Mouse (Mus musculus) midbrain, embryonic 14.5 days (tissue): ENCODE results near the gene Dirc2. TPM values are rescaled to one million over a fixed set of nuclear protein-coding genes. Genes with fewer than 3 reads are reported as not detected.

Source experiments
- ATAC-seq: fragments of 200-750 bp; cut with Nextera tagmentation; 2 replicates; pipeline ENCODE4 v1.8.0; 2017; ENCODE audit warnings: moderate number of reproducible peaks, moderate library complexity; ENCODE audit not compliant: low FRiP score, low TSS enrichment
- DNase-seq: peaks from one replicate; pipeline ENCODE4 v3.0.0-alpha.2; 2015
- H3K27ac ChIP-seq: fragments of 300-500 bp; sonication (generic); replicated peaks from 2 replicates; pipeline ENCODE4 v1.5.1; 2014; ENCODE audit warnings: mild to moderate bottlenecking, low read depth, low read length, moderate library complexity
- H3K27me3 ChIP-seq: fragments of 300-500 bp; sonication (generic); 2 replicates; pipeline ENCODE4 v1.6.1; 2014; ENCODE audit warnings: low read length, control low read depth, mixed read lengths; ENCODE audit not compliant: control insufficient read depth, insufficient read depth
- H3K36me3 ChIP-seq: fragments of 300-500 bp; sonication (generic); 2 replicates; pipeline ENCODE4 v1.6.1; 2014; ENCODE audit warnings: low read length, control low read depth; ENCODE audit not compliant: control insufficient read depth, insufficient read depth
- H3K4me1 ChIP-seq: fragments of 300-500 bp; sonication (generic); 2 replicates; pipeline ENCODE4 v1.6.1; 2014; ENCODE audit warnings: mild to moderate bottlenecking, antibody characterized with exemption, low read length, control low read depth; ENCODE audit not compliant: control insufficient read depth, insufficient read depth
- H3K4me2 ChIP-seq: fragments of 300-500 bp; sonication (generic); 2 replicates; pipeline ENCODE4 v1.6.1; 2014; ENCODE audit warnings: mild to moderate bottlenecking, low read length, moderate library complexity
- H3K4me3 ChIP-seq: fragments of 300-500 bp; sonication (generic); replicated peaks from 2 replicates; pipeline ENCODE4 v1.5.1; 2014; ENCODE audit warnings: low read depth, low read length
- H3K9ac ChIP-seq: fragments of 300-500 bp; sonication (generic); replicated peaks from 2 replicates; pipeline ENCODE4 v1.6.1; 2014; ENCODE audit warnings: mild to moderate bottlenecking, low read length, moderate library complexity
- H3K9me3 ChIP-seq: fragments of 300-500 bp; sonication (generic); 2 replicates; pipeline ENCODE4 v1.6.1; 2016; ENCODE audit warnings: low read length, control low read depth, mixed read lengths; ENCODE audit not compliant: control insufficient read depth
- WGBS: fragments of 180-500 bp; shearing (Covaris S2); extraction: QIAGEN DNeasy Blood & Tissue Kit; methylation state at CpG from one replicate; pipeline ENCODE4 v1.1.7; 2014; 5-methylcytosine and 5-hydroxymethylcytosine counted together
- polyA plus RNA-seq: library from polyadenylated mRNA; unstranded; fragments of >200 nt; fragmentation: Nextera tagmentation; extraction: Ambion mirVana; gene quantifications from 2 replicates; pipeline ENCODE4 v1.2.1, GENCODE M21; 2014

Dirc2 gene
- polyA plus RNA-seq, 1 experiment from 2014 or later, result 44.5 TPM

GRCm38 (mm10) chr16:35715771-35716170 is 53.4 kb downstream of the Dirc2 start:
- no peak overlapping the region for H3K4me3 ChIP-seq
- H3K9ac ChIP-seq, result no peak overlapping the region
- peaks cover 5% of the 10 kb centered on the region for H3K4me1 ChIP-seq
- no peaks in the 10 kb centered on the region for H3K9me3 ChIP-seq
- no peak overlapping the region for H3K4me2 ChIP-seq
- ATAC-seq, result no peak
- no peaks in the 10 kb centered on the region for H3K27me3 ChIP-seq
- no peak overlapping the region for H3K27ac ChIP-seq
- no peak for DNase-seq
- peaks cover 3% of the 10 kb centered on the region; the same call in 1 of the 2 replicates for H3K36me3 ChIP-seq
- WGBS, result 91% methylated on average over 5 of the region's 5 CpGs

DNA sequence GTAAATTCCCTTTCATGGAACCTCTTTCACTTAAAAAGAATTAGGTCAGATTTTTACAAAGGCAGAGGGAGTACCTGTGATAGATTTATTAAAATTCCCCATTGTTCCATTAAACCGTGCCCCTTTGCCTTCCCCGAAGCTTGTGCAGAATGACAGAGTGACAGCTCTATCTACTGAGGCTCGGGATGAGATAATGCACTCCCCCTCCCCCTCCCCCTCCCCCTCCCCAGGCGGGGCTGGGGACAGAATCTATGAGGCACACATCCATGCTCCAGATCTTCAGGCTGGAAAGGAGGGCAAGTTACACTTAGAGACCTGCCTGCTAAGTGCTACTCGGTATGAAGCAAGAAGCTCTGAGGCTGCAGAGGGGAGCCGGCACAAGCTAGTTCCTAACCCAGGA is 53.8 kb downstream of the Dirc2 start:
- H3K9ac ChIP-seq, result no peak overlapping the region
- no peak overlapping the region for H3K27ac ChIP-seq
- H3K4me3 ChIP-seq, result no peak overlapping the region
- 23% methylated on average over 6 of the region's 6 CpGs for WGBS
- DNase-seq (peak; percentile 35), ATAC-seq (no peak)
- H3K36me3 ChIP-seq, result peaks cover 3% of the 10 kb centered on the region; the same call in 1 of the 2 replicates
- no peaks in the 10 kb centered on the region for H3K27me3 ChIP-seq
- H3K4me1 ChIP-seq, result peaks cover 5% of the 10 kb centered on the region
- H3K9me3 ChIP-seq, result no peaks in the 10 kb centered on the region
- no peak overlapping the region for H3K4me2 ChIP-seq

DNA sequence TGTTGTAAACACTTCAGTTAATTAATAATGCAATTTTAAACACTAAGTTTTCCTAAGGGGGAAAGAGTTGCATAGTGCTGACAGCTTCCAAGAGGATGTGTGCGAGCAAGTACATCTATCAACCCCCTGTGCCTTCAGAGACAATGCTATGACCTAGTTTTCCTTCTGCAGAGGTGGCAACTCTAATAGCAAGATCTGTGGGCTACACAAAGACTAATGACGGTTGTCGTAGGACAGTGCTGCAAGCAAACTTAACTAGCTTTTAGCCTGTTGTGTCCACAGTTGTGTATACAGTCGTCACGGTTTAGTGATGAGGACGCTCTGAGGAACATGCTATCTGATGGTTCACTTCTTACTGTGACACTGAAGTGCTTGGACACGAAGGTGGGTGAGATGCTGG is 54.5 kb downstream of the Dirc2 start:
- Histone ChIP-seq H3K9me3 (no peaks in the 10 kb centered on the region), H3K27me3 (no peaks in the 10 kb centered on the region), H3K4me3 (no peak overlapping the region), H3K4me2 (no peak overlapping the region), H3K36me3 (peaks cover 3% of the 10 kb centered on the region; the same call in 1 of the 2 replicates), H3K9ac (no peak overlapping the region), H3K4me1 (peaks cover 5% of the 10 kb centered on the region), H3K27ac (no peak overlapping the region)
- WGBS, result 87% methylated on average over 7 of the region's 7 CpGs
- no peak for DNase-seq
- ATAC-seq, result no peak

DNA sequence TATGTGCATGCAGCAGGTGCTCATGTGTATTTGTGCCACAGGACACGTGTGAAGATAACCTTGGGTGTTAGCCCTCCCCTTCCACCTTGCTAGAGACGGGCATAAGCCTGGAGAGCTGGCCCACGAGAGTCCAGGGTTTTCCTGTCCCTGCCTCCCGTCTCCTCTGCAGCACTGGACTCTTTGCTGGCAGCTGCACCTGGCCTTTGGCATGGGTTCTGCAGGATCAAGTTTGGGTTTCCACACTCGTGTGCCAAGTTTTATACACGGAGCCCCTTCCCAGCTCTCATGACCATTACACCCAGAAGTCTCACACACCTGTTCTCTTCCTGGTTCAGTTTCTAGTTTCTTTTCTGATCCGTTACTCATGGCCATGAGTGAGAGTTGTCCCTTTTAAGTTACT is 55.5 kb downstream of the Dirc2 start:
- WGBS, result 85% methylated on average over 7 of the region's 7 CpGs

GRCm38 (mm10) chr16:35711004-35711403 is 58.2 kb downstream of the Dirc2 start:
- no peak overlapping the region for H3K4me2 ChIP-seq
- no peaks in the 10 kb centered on the region for H3K9me3 ChIP-seq
- H3K36me3 ChIP-seq, result no peaks in the 10 kb centered on the region
- no peak overlapping the region for H3K4me3 ChIP-seq
- peaks cover 5% of the 10 kb centered on the region for H3K4me1 ChIP-seq
- no peaks in the 10 kb centered on the region for H3K27me3 ChIP-seq
- ATAC-seq (no peak), DNase-seq (peak; percentile 56)
- no peak overlapping the region for H3K9ac ChIP-seq
- 61% methylated on average over 7 of the region's 7 CpGs for WGBS
- no peak overlapping the region for H3K27ac ChIP-seq

More for the DNA sequence above, 55.5 kb downstream of the Dirc2 start:
- no peak for ATAC-seq
- Histone ChIP-seq H3K4me1 (peaks cover 5% of the 10 kb centered on the region), H3K4me2 (no peak overlapping the region), H3K9me3 (no peaks in the 10 kb centered on the region), H3K27ac (no peak overlapping the region), H3K36me3 (peaks cover 3% of the 10 kb centered on the region; the same call in 1 of the 2 replicates), H3K4me3 (no peak overlapping the region), H3K9ac (no peak overlapping the region), H3K27me3 (no peaks in the 10 kb centered on the region)
- DNase-seq, result no peak

DNA sequence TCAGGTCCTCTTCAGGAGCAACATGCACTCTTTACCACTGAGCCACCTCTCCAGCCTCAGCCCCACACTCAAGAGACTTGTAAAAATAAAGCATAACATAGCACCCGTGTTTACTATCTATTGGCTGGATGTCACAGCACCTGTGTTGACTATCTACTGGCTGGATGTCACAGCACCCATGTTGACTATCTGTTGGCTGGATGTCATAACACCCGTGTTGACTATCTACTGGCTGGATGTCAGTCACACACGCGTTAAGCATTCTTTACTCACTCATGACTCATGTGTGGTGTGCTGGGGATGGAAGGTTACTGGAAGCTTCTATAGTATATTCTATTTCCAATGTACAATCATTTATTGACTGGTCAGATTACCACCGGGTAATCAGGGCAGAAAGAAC is 62.2 kb downstream of the Dirc2 start:
- DNase-seq, result no peak
- 94% methylated on average over 5 of the region's 5 CpGs for WGBS
- no peak overlapping the region for H3K9ac ChIP-seq
- no peak overlapping the region for H3K4me2 ChIP-seq
- no peak for ATAC-seq
- H3K4me3 ChIP-seq, result no peak overlapping the region
- H3K9me3 ChIP-seq, result no peaks in the 10 kb centered on the region
- no peaks in the 10 kb centered on the region for H3K27me3 ChIP-seq
- peaks cover 7% of the 10 kb centered on the region; the same call in 1 of the 2 replicates for H3K36me3 ChIP-seq
- peaks cover 9% of the 10 kb centered on the region; the same call in 1 of the 2 replicates for H3K4me1 ChIP-seq
- no peak overlapping the region for H3K27ac ChIP-seq

DNA sequence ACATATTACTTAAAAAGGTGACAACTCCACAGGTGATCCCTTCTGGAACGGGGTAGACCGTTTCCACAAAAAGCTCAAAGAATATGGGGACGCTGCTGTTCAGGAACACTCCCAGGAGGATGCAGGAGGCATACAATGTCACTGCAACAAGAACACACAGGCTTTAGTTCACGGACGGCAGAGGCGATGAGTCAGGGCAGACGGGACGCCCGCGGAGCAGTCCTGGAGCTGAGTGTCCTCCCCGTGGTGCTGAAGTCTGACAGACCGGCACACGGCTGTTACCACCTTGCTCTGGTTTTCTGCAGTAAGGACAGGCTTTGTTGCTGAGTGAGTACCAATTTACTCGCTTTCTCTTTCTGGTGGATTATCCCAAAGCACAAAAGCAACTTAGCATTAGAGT is 64.4 kb downstream of the Dirc2 start:
- no peak overlapping the region for H3K27ac ChIP-seq
- no peak overlapping the region for H3K9ac ChIP-seq
- H3K4me1 ChIP-seq, result 0 out of 2 replicates have a peak, but pooled peaks cover 3% of the 10 kb centered on the region
- WGBS, result 61% methylated on average over 14 of the region's 14 CpGs
- no peaks in the 10 kb centered on the region for H3K9me3 ChIP-seq
- DNase-seq (no peak), ATAC-seq (no peak)
- peaks cover 7% of the 10 kb centered on the region; the same call in 1 of the 2 replicates for H3K36me3 ChIP-seq
- no peak overlapping the region for H3K4me3 ChIP-seq
- no peaks in the 10 kb centered on the region for H3K27me3 ChIP-seq
- H3K4me2 ChIP-seq, result no peak overlapping the region

DNA sequence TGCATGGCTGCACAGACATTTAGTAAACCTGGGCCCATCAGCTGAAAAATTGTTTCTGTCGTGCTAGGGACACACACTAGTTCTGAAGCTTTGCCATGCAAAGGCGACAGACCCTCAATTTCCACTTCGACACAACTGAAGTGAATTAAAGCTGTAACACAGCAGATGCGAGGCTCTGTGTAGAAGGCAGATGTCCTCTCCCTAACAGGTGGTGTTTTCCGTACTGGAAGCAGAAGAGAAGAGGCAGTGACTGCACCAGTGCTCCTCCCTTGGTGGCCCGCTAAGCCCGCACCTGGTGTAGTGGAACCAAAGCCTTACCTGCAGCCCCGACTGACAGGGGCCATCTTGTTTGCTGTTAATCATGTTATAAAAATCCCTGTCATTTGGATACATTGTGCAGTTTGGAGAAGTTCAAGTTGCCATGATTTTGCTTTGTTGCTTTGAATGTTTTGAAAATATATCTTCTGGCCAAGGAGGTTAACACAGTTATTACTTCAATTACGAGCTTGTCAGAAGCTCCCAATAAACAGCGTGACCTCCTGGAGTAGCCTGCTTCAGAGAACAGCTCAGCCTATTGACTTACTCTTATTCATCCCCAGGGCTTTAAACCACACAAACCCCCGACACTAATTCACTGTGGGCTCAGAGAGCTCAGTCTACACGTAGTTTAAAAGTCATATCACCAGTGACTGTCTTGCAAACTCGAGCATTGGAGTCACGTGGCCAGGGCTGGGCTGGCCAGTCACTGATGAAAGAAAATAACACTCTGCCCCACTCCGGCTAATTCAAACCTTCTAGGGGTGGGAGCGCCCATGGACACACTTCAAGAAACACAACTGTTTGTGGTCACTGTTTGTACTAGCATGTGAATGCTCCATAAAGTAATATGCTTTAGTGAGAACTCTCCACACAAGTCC is 65.1 kb downstream of the Dirc2 start:
- H3K4me2 ChIP-seq, result no peak overlapping the region
- H3K27ac ChIP-seq, result no peak overlapping the region
- peaks cover 7% of the 10 kb centered on the region; the same call in 1 of the 2 replicates for H3K36me3 ChIP-seq
- WGBS, result 53% methylated on average over 16 of the region's 16 CpGs
- H3K9me3 ChIP-seq, result no peaks in the 10 kb centered on the region
- no peak overlapping the region for H3K9ac ChIP-seq
- no peak for DNase-seq
- H3K27me3 ChIP-seq, result no peaks in the 10 kb centered on the region
- no peak for ATAC-seq
- 0 out of 2 replicates have a peak, but pooled peaks cover 3% of the 10 kb centered on the region for H3K4me1 ChIP-seq
- no peak overlapping the region for H3K4me3 ChIP-seq

GRCm38 (mm10) chr16:35701823-35702222 is 67.3 kb downstream of the Dirc2 start:
- WGBS, result 61% methylated on average over 11 of the region's 11 CpGs
- no peaks in the 10 kb centered on the region for H3K27me3 ChIP-seq

More at GRCm38 (mm10) chr16:35701823-35702222, 67.3 kb downstream of the Dirc2 start:
- H3K4me2 ChIP-seq, result no peak overlapping the region
- no peak overlapping the region for H3K27ac ChIP-seq
- H3K4me3 ChIP-seq, result no peak overlapping the region
- H3K9ac ChIP-seq, result no peak overlapping the region
- no peaks in the 10 kb centered on the region for H3K9me3 ChIP-seq
- DNase-seq (no peak), ATAC-seq (no peak)
- H3K4me1 ChIP-seq, result 0 out of 2 replicates have a peak, but pooled peaks cover 3% of the 10 kb centered on the region
- peaks cover 18% of the 10 kb centered on the region for H3K36me3 ChIP-seq
